Mouse (Mus musculus): ENCODE measurements around the gene Paqr6. TPM values are rescaled to one million over a fixed set of nuclear protein-coding genes. Genes with fewer than 3 reads are reported as not detected.
"Not testable (repeated sequence)": the region's sequence is repeated elsewhere in the genome, so short reads cannot be mapped to it uniquely, and the experiment has no call there.

Gene Paqr6
- polyA plus RNA-seq, 2 experiments from 2014 or later = not detected

GRCm38 (mm10) chr3:88366830-88367428 lies 2.5 kb downstream of the Paqr6 start:
- ATAC-seq = peak; percentile 95

GRCm38 (mm10) chr3:88367517-88367916 lies 3.1 kb downstream of the Paqr6 start:
- ATAC-seq = not testable (repeated sequence)

GRCm38 (mm10) chr3:88368511-88368910 lies 4.1 kb downstream of the Paqr6 start:
- ATAC-seq = not testable (repeated sequence)

- not testable (repeated sequence) for ATAC-seq
These were observed 8.3 kb downstream of the Paqr6 start, which contains the start of gene Bglap3 for GRCm38 (mm10) chr3:88372643-88373042. Gene Bglap3 (minus strand): TSS chr3:88372743.

GRCm38 (mm10) chr3:88375750-88376626 lies 11.6 kb downstream of the Paqr6 start:
- ATAC-seq = peak; percentile 93

GRCm38 (mm10) chr3:88376644-88377043 lies 12.3 kb downstream of the Paqr6 start:
- ATAC-seq = not testable (repeated sequence)

GRCm38 (mm10) chr3:88378599-88378998 lies 14.2 kb downstream of the Paqr6 start, which contains the start of gene Bglap2:
Gene Bglap2 (minus strand): TSS chr3:88378699.
- not testable (repeated sequence) for ATAC-seq

- peak; percentile 98 for ATAC-seq
These were observed 17.3 kb downstream of the Paqr6 start for GRCm38 (mm10) chr3:88381389-88382315.

GRCm38 (mm10) chr3:88382383-88382782 lies 18.0 kb downstream of the Paqr6 start:
- ATAC-seq = not testable (repeated sequence)

- ATAC-seq = no peak
These were observed 20.0 kb downstream of the Paqr6 start, which contains the start of gene Bglap for GRCm38 (mm10) chr3:88384364-88384763. Gene Bglap (minus strand): TSS chr3:88384464.

- no peak for ATAC-seq
These were observed 29.5 kb downstream of the Paqr6 start for GRCm38 (mm10) chr3:88393776-88394375.

- no peak for ATAC-seq
These were observed 30.9 kb downstream of the Paqr6 start for GRCm38 (mm10) chr3:88395288-88395687.

- ATAC-seq = no peak
These were observed 31.4 kb downstream of the Paqr6 start for GRCm38 (mm10) chr3:88395742-88396141.

GRCm38 (mm10) chr3:88398666-88399065 lies 34.3 kb downstream of the Paqr6 start:
- no peak for ATAC-seq

GRCm38 (mm10) chr3:88403522-88404230 lies 39.3 kb downstream of the Paqr6 start:
- ATAC-seq = no peak

GRCm38 (mm10) chr3:88407090-88407489 lies 42.7 kb downstream of the Paqr6 start:
- peak; percentile 36 for ATAC-seq

- ATAC-seq = no peak
These were observed 43.1 kb downstream of the Paqr6 start for GRCm38 (mm10) chr3:88407529-88407928.

- no peak for ATAC-seq
These were observed 44.6 kb downstream of the Paqr6 start for GRCm38 (mm10) chr3:88408953-88409352.

- peak; percentile 95 for ATAC-seq
These were observed 45.6 kb downstream of the Paqr6 start, which contains the start of gene Pmf1 for GRCm38 (mm10) chr3:88409741-88410644. Gene Pmf1 (minus strand): TSS chr3:88410331.

- no peak for ATAC-seq
These were observed 46.3 kb downstream of the Paqr6 start for GRCm38 (mm10) chr3:88410645-88411031.
